26 mouse cellular contexts compared by ENCODE assay signal in genomic region chr1:154061851-154062250, GRCm38 (mm10).
DNase-seq lines count a peak whose midpoint lies in the region; ATAC-seq and TF ChIP-seq lines count a peak whose summit lies in the region.
"Had no signal": no experiment of that assay in that cellular context is flagged by ENCODE, and none has a peak within 500 bp of the region (broad histone marks: within the 10 kb centered on the region; RNA-seq: fewer than 3 reads in every experiment).

No protein-coding gene starts in this region.

- TF ChIP-seq CTCF in liver, postnatal 0 days (IDR thresholded peaks at IDR 0.05; ENCODE audit: low read depth): no peak

- peak overlapping the region; percentile 3; the same call in 1 of the 2 replicates for H3K27ac ChIP-seq in liver, embryonic 16.5 days (ENCODE audit: low read length)
- no peak overlapping the region for H3K27ac ChIP-seq in liver, postnatal 0 days (ENCODE audit: low read depth)
- H3K27ac ChIP-seq: embryonic facial prominence, embryonic 13.5 days; forebrain, embryonic 10.5 days; hindbrain, embryonic 12.5 days had no signal

- no peak overlapping the region for H3K4me2 ChIP-seq in liver, embryonic 16.5 days (ENCODE audit: low read depth, low read length)
- no peak overlapping the region for H3K4me2 ChIP-seq in liver, postnatal 0 days (ENCODE audit: low read depth, low read length)
- H3K4me2 ChIP-seq: embryonic facial prominence, embryonic 13.5 days; hindbrain, embryonic 12.5 days had no signal

- no peak overlapping the region for H3K4me3 ChIP-seq in liver, embryonic 16.5 days (ENCODE audit: low read depth, low read length)
- no peak overlapping the region for H3K4me3 ChIP-seq in liver, postnatal 0 days (ENCODE audit: low read depth, low read length)
- H3K4me3 ChIP-seq: embryonic facial prominence, embryonic 13.5 days; forebrain, embryonic 10.5 days; hindbrain, embryonic 12.5 days had no signal

- no peaks in the 10 kb centered on the region; the same call in 1 of the 2 replicates for H3K4me1 ChIP-seq in liver, embryonic 16.5 days (ENCODE audit: control insufficient read depth, low read depth, low read length)
- H3K4me1 ChIP-seq in liver, postnatal 0 days (ENCODE audit: insufficient read depth): 0 out of 2 replicates have a peak, but pooled peaks cover 3% of the 10 kb centered on the region
- H3K4me1 ChIP-seq: hindbrain, embryonic 12.5 days had no signal

- H3K27me3 ChIP-seq in liver, embryonic 16.5 days (ENCODE audit: control insufficient read depth, insufficient read depth, low read depth, low read length): no peaks in the 10 kb centered on the region
- no peaks in the 10 kb centered on the region for H3K27me3 ChIP-seq in liver, postnatal 0 days (ENCODE audit: insufficient read depth, low read length)
- H3K27me3 ChIP-seq: embryonic facial prominence, embryonic 13.5 days; hindbrain, embryonic 12.5 days had no signal

- H3K9ac ChIP-seq in liver, embryonic 16.5 days (ENCODE audit: low read depth, low read length): no peak overlapping the region
- H3K9ac ChIP-seq in liver, postnatal 0 days (replicated peaks): no peak overlapping the region
- H3K9ac ChIP-seq: embryonic facial prominence, embryonic 13.5 days; hindbrain, embryonic 12.5 days had no signal

- no peak for DNase-seq in liver, postnatal 0 days
- DNase-seq in adipocyte (ENCODE audit: low spot score): peak; percentile 36
- DNase-seq in ovary, postnatal 14 days (ENCODE audit: low spot score): no peak
- DNase-seq in cerebellum, adult 18-20 months: no peak
- no peak for DNase-seq in embryo, embryonic 11 days
- DNase-seq: adrenal gland, adult 8-10 months; B cell, adult 2 months; cerebellum, adult 8-10 months; cerebellum, postnatal 14 days; gastrocnemius, postnatal 10 days; heart, postnatal 10 days; heart, postnatal 4 days; kidney, adult 8-10 months had no signal

- no peak for TF ChIP-seq EP300 in liver, postnatal 0 days (IDR thresholded peaks at IDR 0.05; ENCODE audit: low read depth)

- no peaks in the 10 kb centered on the region for H3K36me3 ChIP-seq in liver, embryonic 16.5 days (ENCODE audit: control insufficient read depth, insufficient read depth)
- no peaks in the 10 kb centered on the region for H3K36me3 ChIP-seq in liver, postnatal 0 days (replicated peaks; ENCODE audit: insufficient read depth, low read length)
- H3K36me3 ChIP-seq: embryonic facial prominence, embryonic 13.5 days; forebrain, embryonic 10.5 days; G1E; hindbrain, embryonic 12.5 days had no signal

- no peaks in the 10 kb centered on the region for H3K9me3 ChIP-seq in liver, embryonic 16.5 days (replicated peaks; ENCODE audit: control insufficient read depth, low read length)
- H3K9me3 ChIP-seq in liver, postnatal 0 days (ENCODE audit: low read length): no peaks in the 10 kb centered on the region; the same call in 1 of the 2 replicates
- H3K9me3 ChIP-seq: embryonic facial prominence, embryonic 13.5 days; G1E; hindbrain, embryonic 12.5 days had no signal

- no peak for ATAC-seq in liver, embryonic 16.5 days (ENCODE audit: low read depth)
- no peak for ATAC-seq in liver, postnatal 0 days
- ATAC-seq in granulocyte monocyte progenitor cell, adult 5-6 weeks (replicated peaks; ENCODE audit: poor library complexity, severe bottlenecking): peak; percentile 25; the same call in 1 of the 2 replicates
- ATAC-seq: activated CD4-positive, CD25-positive, alpha-beta regulatory T cell, adult 4 months; CD4-positive, CD25-positive, alpha-beta regulatory T cell, adult 4 months; forebrain, embryonic 14.5 days; hindbrain, embryonic 16.5 days; inflammation-experienced regulatory T-cells, adult 6 months; intestine, postnatal 0 days; Patski had no signal

- 64% methylated on average over 1 of the region's 1 CpGs for WGBS in liver, embryonic 16.5 days (ENCODE audit: insufficient replicate concordance)
- WGBS in liver, postnatal 0 days (ENCODE audit: insufficient replicate concordance): 55% methylated on average over 1 of the region's 1 CpGs
